Mouse (Mus musculus) MEL (cell line): ENCODE results near the gene Ssh2. TPM values are rescaled to one million over a fixed set of nuclear protein-coding genes. Genes with fewer than 3 reads are reported as not detected.

ENCODE experiments used
- DNase-seq: peaks from one replicate; pipeline ENCODE4 v3.0.0; 2011; ENCODE audit warnings: low read depth, low spot score
- H3K27ac ChIP-seq: 2 replicates; pipeline ENCODE4 v1.5.1; 2012; ENCODE audit warnings: low read depth, mild to moderate bottlenecking, control low read depth, low read length, moderate library complexity; ENCODE audit not compliant: control insufficient read depth
- H3K27me3 ChIP-seq, 2 experiments: fragments of 150-350 bp in 1 of 2; sonication (generic) in 1 of 2; 2 replicates each; pipeline ENCODE4 v1.6.1; 2012; ENCODE audit warnings: low read length in 2 of 2, mild to moderate bottlenecking in 2 of 2, improper control_type of control experiment in 1 of 2, moderate library complexity in 1 of 2; ENCODE audit not compliant: insufficient read depth in 2 of 2, control insufficient read depth in 1 of 2
- H3K36me3 ChIP-seq, 2 experiments: 2 replicates each; pipeline ENCODE4 v1.6.1; 2012 to 2014; ENCODE audit warnings: low read length in 2 of 2, improper control_type of control experiment in 1 of 2, inconsistent platforms in 1 of 2, mild to moderate bottlenecking in 1 of 2; ENCODE audit not compliant: insufficient read depth in 2 of 2, control insufficient read depth in 1 of 2
- H3K4me1 ChIP-seq, 2 experiments: fragments of 150-350 bp in 1 of 2; sonication (generic) in 1 of 2; 2 replicates each; pipeline ENCODE4 v1.6.1; 2012; ENCODE audit warnings: low read length in 2 of 2, improper control_type of control experiment in 1 of 2, mild to moderate bottlenecking in 1 of 2; ENCODE audit not compliant: insufficient read depth in 2 of 2, control insufficient read depth in 1 of 2
- H3K4me3 ChIP-seq, 2 experiments: fragments of 150-350 bp in 1 of 2; sonication (generic) in 1 of 2; 2 replicates each; pipeline ENCODE4 v1.5.1; 2012; ENCODE audit warnings: low read depth in 2 of 2, low read length in 2 of 2, mild to moderate bottlenecking in 2 of 2, moderate library complexity in 2 of 2, control low read depth in 1 of 2, improper control_type of control experiment in 1 of 2; ENCODE audit not compliant: control insufficient read depth in 1 of 2, insufficient read depth in 1 of 2
- H3K79me2 ChIP-seq: 2 replicates; pipeline ENCODE4 v1.6.1; 2012; ENCODE audit warnings: mild to moderate bottlenecking, low read length, moderate library complexity; ENCODE audit not compliant: control insufficient read depth, poor library complexity, insufficient read depth
- H3K9ac ChIP-seq: 2 replicates; pipeline ENCODE4 v1.6.1; 2012; ENCODE audit warnings: low read depth, mild to moderate bottlenecking, control low read depth, low read length, moderate library complexity; ENCODE audit not compliant: control insufficient read depth, poor library complexity, severe bottlenecking
- H3K9me3 ChIP-seq: fragments of 150-350 bp; sonication (generic); replicated peaks from 2 replicates; pipeline ENCODE4 v1.6.1; 2012; ENCODE audit warnings: mild to moderate bottlenecking, low read length, improper control_type of control experiment, moderate library complexity; ENCODE audit not compliant: insufficient read depth
- CHD1 ChIP-seq: IDR thresholded peaks from 2 replicates; pipeline ENCODE4 v1.6.1; 2012; ENCODE audit warnings: low read depth, mild to moderate bottlenecking, inconsistent platforms, low read length, improper control_type of control experiment
- CTCF ChIP-seq, 3 experiments: IDR thresholded peaks in 2 of 3; conservative IDR thresholded peaks in 1 of 3; 2 replicates each; pipeline ENCODE4 v1.5.1; 2011 to 2012; ENCODE audit warnings: low read length in 3 of 3, low read depth in 2 of 3, mild to moderate bottlenecking in 2 of 3, improper control_type of control experiment in 1 of 3, inconsistent platforms in 1 of 3, mixed read lengths in 1 of 3, moderate library complexity in 1 of 3; ENCODE audit not compliant: control insufficient read depth in 1 of 3, insufficient read depth in 1 of 3, poor library complexity in 1 of 3, severe bottlenecking in 1 of 3
- E2F4 ChIP-seq: IDR thresholded peaks from 2 replicates; pipeline ENCODE4 v1.6.1; 2011; ENCODE audit warnings: low read depth, low read length, improper control_type of control experiment, borderline replicate concordance
- EP300 ChIP-seq, 2 experiments: IDR thresholded peaks; 2 replicates each; pipeline ENCODE4 v1.6.1; 2011; ENCODE audit warnings: improper control_type of control experiment in 2 of 2, low read length in 2 of 2, low read depth in 1 of 2, mild to moderate bottlenecking in 1 of 2
- ETS1 ChIP-seq: IDR thresholded peaks from 2 replicates; pipeline ENCODE4 v1.6.1; 2012; ENCODE audit warnings: low read depth, mild to moderate bottlenecking, inconsistent platforms, low read length, improper control_type of control experiment, moderate library complexity
- HCFC1 ChIP-seq: IDR thresholded peaks from 2 replicates; pipeline ENCODE4 v1.6.1; 2012; ENCODE audit warnings: low read depth, mild to moderate bottlenecking, inconsistent platforms, low read length, improper control_type of control experiment, moderate library complexity
- KAT2A ChIP-seq: conservative IDR thresholded peaks from 2 replicates; pipeline ENCODE4 v1.6.1; 2012; ENCODE audit warnings: low read depth, low read length, improper control_type of control experiment, inconsistent platforms
- MAFK ChIP-seq: IDR thresholded peaks from 2 replicates; pipeline ENCODE4 v1.6.1; 2011; ENCODE audit warnings: low read depth, mild to moderate bottlenecking, low read length, improper control_type of control experiment, borderline replicate concordance
- MAX ChIP-seq: IDR thresholded peaks from 2 replicates; pipeline ENCODE4 v1.6.1; 2011; ENCODE audit warnings: low read length, improper control_type of control experiment
- MEF2A ChIP-seq: IDR thresholded peaks from 2 replicates; pipeline ENCODE4 v1.6.1; 2014; ENCODE audit warnings: low read depth, mild to moderate bottlenecking, inconsistent platforms, low read length, improper control_type of control experiment; ENCODE audit not compliant: poor library complexity, insufficient replicate concordance, severe bottlenecking; ENCODE audit errors: extremely low read depth
- MXI1 ChIP-seq: IDR thresholded peaks from 2 replicates; pipeline ENCODE4 v1.6.1; 2011; ENCODE audit warnings: mild to moderate bottlenecking, low read depth, low read length, improper control_type of control experiment
- MYB ChIP-seq: IDR thresholded peaks from 2 replicates; pipeline ENCODE4 v1.6.1; 2011; ENCODE audit warnings: mild to moderate bottlenecking, low read depth, low read length, improper control_type of control experiment
- NELFE ChIP-seq: IDR thresholded peaks from 2 replicates; pipeline ENCODE4 v1.6.1; 2011; ENCODE audit warnings: low read depth, low read length, improper control_type of control experiment
- NRF1 ChIP-seq: IDR thresholded peaks from 2 replicates; pipeline ENCODE4 v1.6.1; 2014; ENCODE audit warnings: low read depth, mild to moderate bottlenecking, inconsistent platforms, low read length, improper control_type of control experiment, moderate library complexity; ENCODE audit not compliant: poor library complexity, insufficient read depth, severe bottlenecking
- POLR2AphosphoS2 ChIP-seq: IDR thresholded peaks from 2 replicates; pipeline ENCODE4 v1.6.1; 2011; ENCODE audit warnings: low read length, improper control_type of control experiment
- SIN3A ChIP-seq: IDR thresholded peaks from 2 replicates; pipeline ENCODE4 v1.6.1; 2012; ENCODE audit warnings: low read length, improper control_type of control experiment, inconsistent platforms
- TAL1 ChIP-seq: IDR thresholded peaks from 2 replicates; pipeline ENCODE4 v1.6.1; 2012; ENCODE audit warnings: mild to moderate bottlenecking, inconsistent platforms, low read length, moderate library complexity, mixed read lengths
- TBP ChIP-seq: IDR thresholded peaks from 2 replicates; pipeline ENCODE4 v1.8.0; 2011; ENCODE audit warnings: low read depth, low read length, improper control_type of control experiment
- TCF12 ChIP-seq: IDR thresholded peaks from 2 replicates; pipeline ENCODE4 v1.6.1; 2014; ENCODE audit warnings: low read depth, mild to moderate bottlenecking, inconsistent platforms, low read length, improper control_type of control experiment, moderate library complexity
- UBTF ChIP-seq: IDR thresholded peaks from 2 replicates; pipeline ENCODE4 v1.6.1; 2012; ENCODE audit warnings: low read depth, mild to moderate bottlenecking, inconsistent platforms, low read length, improper control_type of control experiment, moderate library complexity, borderline replicate concordance; ENCODE audit not compliant: insufficient read depth
- USF1 ChIP-seq: IDR thresholded peaks from 2 replicates; pipeline ENCODE4 v1.6.1; 2014; ENCODE audit warnings: low read depth, mild to moderate bottlenecking, inconsistent platforms, low read length, improper control_type of control experiment, moderate library complexity
- ZC3H11A ChIP-seq: IDR thresholded peaks from 2 replicates; pipeline ENCODE4 v1.6.1; 2012; ENCODE audit warnings: low read depth, mild to moderate bottlenecking, inconsistent platforms, low read length, improper control_type of control experiment
- ZNF384 ChIP-seq: IDR thresholded peaks from 2 replicates; pipeline ENCODE4 v1.6.1; 2012; ENCODE audit warnings: low read depth, mild to moderate bottlenecking, inconsistent platforms, low read length, improper control_type of control experiment
- polyA plus RNA-seq, 2 experiments: library from polyadenylated mRNA; stranded (reverse) in 1 of 2; unstranded in 1 of 2; fragments of >175 nt in 1 of 2; fragments of >200 nt in 1 of 2; gene quantifications; 2 replicates each; pipeline versions ENCODE4 v1.2.1 to v1.2.4; 2012; ENCODE audit warnings: low replicate concordance in 2 of 2, low read depth in 1 of 2; ENCODE audit not compliant: insufficient read length in 2 of 2, insufficient read depth in 1 of 2, missing spikeins in 1 of 2
- total RNA-seq: library from RNA; depleted of rRNA; stranded (reverse); fragments of 300-350 nt; gene quantifications from 2 replicates; pipeline ENCODE4 v1.2.3, GENCODE M21; 2012

Ssh2 gene
- total and polyA plus RNA-seq, 3 experiments = 6.3 to 29.2 (median 16.5) TPM

DNA sequence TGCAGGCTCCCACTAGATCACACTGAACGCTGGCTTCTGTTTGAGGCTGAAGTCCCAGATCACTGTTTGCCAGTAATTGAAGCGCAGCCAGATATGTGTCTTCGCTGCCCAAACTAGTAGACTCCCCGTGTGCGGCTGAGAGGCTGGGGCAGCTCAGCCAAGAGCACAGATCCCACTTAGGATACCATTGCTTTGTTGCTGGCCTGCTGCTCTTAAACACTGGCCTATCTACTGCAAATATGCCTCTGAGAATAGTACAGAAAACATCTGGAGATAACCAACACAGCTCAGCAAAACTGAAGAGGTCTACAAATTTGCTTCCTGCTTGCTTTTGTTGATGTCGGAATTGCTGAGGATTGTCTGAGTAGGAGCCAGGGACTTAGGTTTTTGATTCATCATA is 240.8 kb downstream of the Ssh2 start:
- 0 out of 4 replicates have a peak, but pooled peaks cover 0 to 3% of the 10 kb centered on the region in 2 experiments for H3K4me1 ChIP-seq
- no peak for DNase-seq
- H3K9me3 ChIP-seq = no peaks in the 10 kb centered on the region
- H3K36me3 ChIP-seq = no peaks in the 10 kb centered on the region; a peak in 2 of 4 replicates
- no peak overlapping the region for H3K27ac ChIP-seq
- TF ChIP-seq HCFC1 = no peak
- TF ChIP-seq MEF2A = no peak
- no peak for TF ChIP-seq NRF1
- no peak for TF ChIP-seq TBP
- TF ChIP-seq ZC3H11A = no peak
- TF ChIP-seq CHD1 = no peak
- no peak for TF ChIP-seq MXI1
- no peak for TF ChIP-seq ZNF384
- TF ChIP-seq USF1 = no peak
- TF ChIP-seq MAFK = no peak
- no peak for TF ChIP-seq TCF12
- TF ChIP-seq MAX = no peak
- TF ChIP-seq CTCF (IDR thresholded peaks at IDR 0.05 in 2 of 3, conservative IDR thresholded peaks at IDR 0.05 in 1 of 3; ENCODE audit: control insufficient read depth in 1 of 3, insufficient read depth in 1 of 3, low read depth in 2 of 3, low read length in 3 of 3, poor library complexity in 1 of 3, severe bottlenecking in 1 of 3) = no peak
- TF ChIP-seq SIN3A = no peak
- TF ChIP-seq MYB = no peak
- no peak overlapping the region for H3K4me3 ChIP-seq
- H3K27me3 ChIP-seq = no peaks in the 10 kb centered on the region
- H3K9ac ChIP-seq = no peak overlapping the region
- no peaks in the 10 kb centered on the region for H3K79me2 ChIP-seq

GRCm38 (mm10) chr11:77461856-77462255 is 245.8 kb downstream of the Ssh2 start:
- no peak for TF ChIP-seq UBTF
- TF ChIP-seq NELFE = no peak
- TF ChIP-seq TCF12 = no peak
- TF ChIP-seq ZNF384 = no peak
- TF ChIP-seq NRF1 = no peak
- TF ChIP-seq EP300 (IDR thresholded peaks at IDR 0.05; ENCODE audit: low read depth in 1 of 2, low read length in 2 of 2) = no peak
- TF ChIP-seq POLR2AphosphoS2 = no peak
- TF ChIP-seq TAL1 = no peak
- TF ChIP-seq E2F4 = no peak
- no peak for TF ChIP-seq ZC3H11A
- TF ChIP-seq MAFK = no peak
- TF ChIP-seq ETS1 = no peak
- TF ChIP-seq KAT2A = no peak
- Histone ChIP-seq H3K9me3 (no peaks in the 10 kb centered on the region), H3K4me1 (0 out of 4 replicates have a peak, but pooled peaks cover 0 to 3% of the 10 kb centered on the region in 2 experiments), H3K4me3 (no peak overlapping the region), H3K36me3 (no peaks in the 10 kb centered on the region; a peak in 1 of 4 replicates), H3K27ac (no peak overlapping the region), H3K27me3 (no peaks in the 10 kb centered on the region), H3K9ac (no peak overlapping the region), H3K79me2 (no peaks in the 10 kb centered on the region)
- no peak for DNase-seq
